Mouse (Mus musculus): ENCODE results near the gene Gadd45gip1. TPM values are rescaled to one million over a fixed set of nuclear protein-coding genes. Genes with fewer than 3 reads are reported as not detected.

Gene Gadd45gip1
- polyA plus RNA-seq, 1 experiment from 2014 or later = 39.7 TPM

DNA sequence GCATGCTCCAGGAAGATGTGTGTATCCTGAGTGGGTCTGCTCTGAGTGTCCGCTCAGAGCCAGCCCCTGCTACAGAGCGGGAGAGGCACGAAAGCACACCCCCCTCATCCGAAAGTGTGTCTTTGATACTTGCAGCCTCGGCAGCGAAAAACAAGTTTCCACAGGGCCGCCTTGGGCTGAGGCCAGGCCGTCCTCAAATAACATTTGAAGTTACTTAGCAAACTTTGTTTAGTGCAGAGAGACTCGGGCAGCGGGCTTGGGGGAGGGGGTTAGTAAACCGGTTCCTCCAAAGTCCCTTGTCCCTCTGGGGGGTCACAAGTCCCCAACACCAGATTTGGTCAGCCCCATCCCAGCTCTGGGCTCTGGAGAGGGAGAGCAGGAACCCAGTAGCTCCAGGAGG lies 42.4 kb upstream of the Gadd45gip1 start:
- Histone ChIP-seq H3K36me3 (no peaks in the 10 kb centered on the region), H3K9ac (no peak overlapping the region), H3K4me3 (no peak overlapping the region), H3K27ac (no peak overlapping the region), H3K4me2 (replicated peaks) (no peak overlapping the region), H3K9me3 (no peaks in the 10 kb centered on the region), H3K4me1 (peaks cover 15% of the 10 kb centered on the region), H3K27me3 (replicated peaks) (peaks cover 98% of the 10 kb centered on the region)
- WGBS = 12% methylated on average over 11 of the region's 11 CpGs
- no peak for ATAC-seq (ENCODE audit: low FRiP score, low read depth)

DNA sequence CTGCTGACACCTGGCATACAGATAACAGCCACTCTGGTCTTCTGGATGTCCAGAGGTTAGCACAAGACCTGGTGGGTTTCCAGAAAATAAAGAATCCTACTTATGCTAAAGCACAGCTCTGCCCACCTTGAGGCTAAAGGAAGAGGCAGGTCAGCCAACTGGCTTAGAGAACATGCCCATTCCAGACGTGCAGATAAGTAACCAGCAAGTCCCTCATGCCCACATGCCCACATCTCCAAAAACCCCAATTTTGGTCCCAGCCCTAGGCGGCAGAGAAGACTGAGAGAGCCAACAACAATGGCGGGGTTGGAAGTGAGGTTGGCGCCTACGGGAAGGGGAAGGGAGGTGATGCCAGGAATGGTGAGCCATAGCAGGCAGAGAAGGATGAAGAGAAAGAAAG lies 42.0 kb upstream of the Gadd45gip1 start:
- Histone ChIP-seq H3K9me3 (no peaks in the 10 kb centered on the region), H3K36me3 (no peaks in the 10 kb centered on the region), H3K27ac (no peak overlapping the region), H3K4me2 (replicated peaks) (no peak overlapping the region), H3K4me3 (no peak overlapping the region), H3K27me3 (replicated peaks) (peaks cover 98% of the 10 kb centered on the region), H3K4me1 (peaks cover 16% of the 10 kb centered on the region), H3K9ac (no peak overlapping the region)
- ATAC-seq (ENCODE audit: low FRiP score, low read depth) = no peak
- 46% methylated on average over 5 of the region's 5 CpGs for WGBS

DNA sequence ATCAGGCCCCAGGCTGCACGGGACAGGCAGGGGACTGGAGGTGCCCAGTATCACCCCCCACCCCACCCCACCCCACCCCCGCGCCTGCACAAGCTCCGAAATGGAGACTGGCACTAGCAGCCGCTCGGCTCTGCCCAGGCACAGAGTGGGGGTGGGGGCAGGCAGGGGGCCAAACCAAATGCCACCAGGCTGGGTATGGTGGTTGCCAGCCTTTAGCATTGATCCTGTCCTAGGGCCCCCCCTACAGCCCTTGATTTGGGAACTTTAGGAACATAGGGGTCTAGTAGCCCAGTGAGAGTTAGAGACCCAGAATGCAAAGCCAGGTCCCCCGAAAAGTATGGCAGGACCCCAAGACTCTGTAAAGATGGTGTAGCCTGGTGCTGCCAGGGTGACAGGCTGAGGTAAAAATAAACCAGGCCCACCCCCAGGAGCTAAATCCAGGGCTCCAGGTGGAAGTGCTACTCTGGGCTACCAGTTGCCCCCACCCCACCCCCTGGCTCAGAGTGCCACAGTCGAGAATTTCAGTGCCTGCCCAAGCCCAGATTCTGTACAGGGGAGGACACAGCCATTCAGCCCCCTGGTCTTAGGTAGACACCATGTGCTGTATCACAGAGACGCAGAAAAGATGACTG lies 41.4 kb upstream of the Gadd45gip1 start:
- Histone ChIP-seq H3K9me3 (no peaks in the 10 kb centered on the region), H3K27me3 (replicated peaks) (peaks cover 98% of the 10 kb centered on the region), H3K36me3 (no peaks in the 10 kb centered on the region), H3K4me2 (replicated peaks) (no peak overlapping the region), H3K4me1 (peaks cover 10% of the 10 kb centered on the region), H3K4me3 (no peak overlapping the region), H3K9ac (no peak overlapping the region), H3K27ac (no peak overlapping the region)
- WGBS = 75% methylated on average over 9 of the region's 9 CpGs
- ATAC-seq (ENCODE audit: low FRiP score, low read depth) = no peak

DNA sequence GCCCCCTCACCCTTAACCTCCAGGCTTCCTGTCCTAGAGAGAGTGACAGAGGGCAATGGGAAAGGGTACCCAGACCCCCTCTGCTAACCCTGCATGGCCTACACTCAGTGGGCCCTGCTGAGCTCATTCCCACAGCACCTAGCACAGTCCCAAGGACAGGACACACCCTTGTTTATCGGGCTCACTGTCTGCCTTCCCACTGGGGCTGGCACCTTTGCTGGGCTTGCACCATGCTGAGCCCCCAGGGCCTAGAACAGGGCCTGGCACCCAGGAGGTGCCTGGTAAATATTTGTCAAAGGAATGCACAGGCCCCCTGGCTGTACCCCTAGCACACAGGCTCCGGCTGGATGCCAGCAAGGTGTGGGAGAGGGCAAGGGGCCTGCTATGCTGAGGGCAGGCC lies 40.8 kb upstream of the Gadd45gip1 start:
- WGBS = 79% methylated on average over 2 of the region's 2 CpGs
- Histone ChIP-seq H3K4me2 (replicated peaks) (no peak overlapping the region), H3K4me1 (peaks cover 10% of the 10 kb centered on the region)

DNA sequence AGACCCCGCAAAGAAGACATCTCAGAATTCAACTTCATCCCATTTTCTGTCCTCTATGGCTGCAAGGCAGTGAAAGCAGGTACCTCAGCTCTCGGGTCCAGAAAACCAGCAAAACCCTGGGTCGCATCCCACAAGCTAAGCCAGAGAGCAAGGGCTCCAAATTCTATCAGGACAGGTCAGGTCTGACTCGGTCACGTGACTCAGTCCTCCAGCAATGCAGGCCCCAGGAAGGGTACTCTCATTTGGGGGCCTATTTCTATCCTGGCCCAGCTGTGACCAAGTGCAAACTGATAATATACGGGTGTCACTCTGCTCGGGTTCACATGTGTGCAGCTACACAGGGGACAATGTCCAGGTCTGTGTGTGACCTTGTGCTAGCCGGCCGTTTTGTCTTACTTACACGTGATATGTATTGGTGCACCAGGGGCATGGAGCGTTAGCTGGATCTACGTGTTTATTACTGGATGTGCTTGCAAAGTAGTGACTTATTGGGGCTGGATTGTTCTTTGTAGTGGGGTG lies 38.8 kb upstream of the Gadd45gip1 start:
- 75% methylated on average over 12 of the region's 12 CpGs for WGBS
- no peaks in the 10 kb centered on the region for H3K9me3 ChIP-seq

More for the DNA sequence above, 40.8 kb upstream of the Gadd45gip1 start:
- H3K27me3 ChIP-seq (replicated peaks) = peaks cover 98% of the 10 kb centered on the region
- no peaks in the 10 kb centered on the region for H3K36me3 ChIP-seq
- 0 out of 2 replicates have a peak overlapping the region, but pooled peaks have one; percentile 13 for H3K9ac ChIP-seq
- no peak overlapping the region for H3K4me3 ChIP-seq
- ATAC-seq (ENCODE audit: low FRiP score, low read depth) = no peak
- H3K27ac ChIP-seq = no peak overlapping the region
- H3K9me3 ChIP-seq = no peaks in the 10 kb centered on the region

DNA sequence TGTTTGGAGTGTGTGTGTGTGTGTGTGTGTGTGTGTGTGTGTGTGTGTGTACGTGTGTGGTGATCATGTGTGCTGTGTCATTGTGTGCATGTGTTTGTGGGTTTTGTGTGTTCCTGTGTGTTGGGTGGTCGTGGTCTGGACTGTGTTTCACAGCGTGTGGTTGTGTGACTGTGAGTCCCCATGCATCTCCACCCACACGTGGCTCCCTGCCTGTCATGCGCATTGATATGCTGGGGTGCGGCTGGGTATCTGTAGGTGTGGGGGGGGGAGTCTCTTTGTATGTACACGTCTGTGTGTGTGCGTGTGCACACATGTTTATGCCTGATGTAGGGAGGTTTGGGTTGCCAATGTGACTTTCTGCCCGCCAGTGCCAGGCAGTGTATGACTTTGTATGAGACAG lies 38.2 kb upstream of the Gadd45gip1 start:
- WGBS = 84% methylated on average over 9 of the region's 9 CpGs
- ATAC-seq (ENCODE audit: low FRiP score, low read depth) = no peak
- no peak overlapping the region for H3K4me3 ChIP-seq
- no peaks in the 10 kb centered on the region for H3K9me3 ChIP-seq
- peaks cover 98% of the 10 kb centered on the region for H3K27me3 ChIP-seq (replicated peaks)
- H3K36me3 ChIP-seq = no peaks in the 10 kb centered on the region
- no peak overlapping the region for H3K4me2 ChIP-seq (replicated peaks)
- H3K9ac ChIP-seq = no peak overlapping the region
- H3K27ac ChIP-seq = no peak overlapping the region
- peaks cover 10% of the 10 kb centered on the region for H3K4me1 ChIP-seq

More for the DNA sequence above, 38.8 kb upstream of the Gadd45gip1 start:
- Histone ChIP-seq H3K4me3 (no peak overlapping the region), H3K4me1 (peaks cover 6% of the 10 kb centered on the region), H3K9ac (no peak overlapping the region), H3K27ac (no peak overlapping the region), H3K4me2 (replicated peaks) (no peak overlapping the region), H3K27me3 (replicated peaks) (peaks cover 98% of the 10 kb centered on the region), H3K36me3 (no peaks in the 10 kb centered on the region)
- no peak for ATAC-seq (ENCODE audit: low FRiP score, low read depth)

DNA sequence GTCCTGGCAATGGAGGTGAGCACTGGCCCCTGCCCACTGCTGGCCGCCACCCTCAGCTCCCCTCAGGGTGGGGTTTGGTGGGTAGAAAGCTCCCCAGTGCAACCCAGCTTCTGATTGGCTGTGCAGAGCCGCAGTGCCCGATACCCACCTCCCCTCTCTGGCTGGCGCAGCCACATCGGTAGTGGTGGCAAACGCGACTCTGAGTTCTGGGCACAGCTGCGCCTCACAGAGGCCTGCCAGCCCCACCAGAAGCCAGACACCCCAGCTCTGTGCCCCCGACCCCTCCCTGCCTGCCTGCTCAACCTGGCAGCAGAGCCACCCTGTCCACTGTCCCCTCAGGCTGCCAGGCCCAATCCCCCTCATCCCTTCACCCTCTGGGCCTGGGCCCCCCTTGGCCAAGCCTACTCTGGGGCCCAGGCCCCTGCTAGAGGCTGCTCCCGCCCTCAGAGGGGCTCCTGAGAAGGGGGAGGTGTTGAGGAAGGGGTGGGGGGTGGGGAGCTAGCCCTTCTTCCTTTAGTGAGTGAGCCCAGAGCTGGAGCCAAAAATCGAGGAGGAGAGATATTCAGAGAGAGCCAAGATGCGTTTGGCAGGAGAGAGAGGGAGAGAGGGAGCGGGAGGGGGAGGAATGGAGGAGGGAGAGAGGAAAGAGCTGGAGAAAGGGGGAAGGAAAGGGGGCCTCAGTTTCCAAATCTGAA lies 37.4 kb upstream of the Gadd45gip1 start:
- Histone ChIP-seq H3K4me3 (no peak overlapping the region), H3K4me2 (replicated peaks) (peak overlapping the region; percentile 22; the same call in 1 of the 2 replicates), H3K36me3 (no peaks in the 10 kb centered on the region), H3K27ac (no peak overlapping the region), H3K27me3 (replicated peaks) (peaks cover 98% of the 10 kb centered on the region), H3K9ac (no peak overlapping the region), H3K4me1 (peaks cover 18% of the 10 kb centered on the region), H3K9me3 (no peaks in the 10 kb centered on the region)
- WGBS = 54% methylated on average over 13 of the region's 13 CpGs
- no peak for ATAC-seq (ENCODE audit: low FRiP score, low read depth)

DNA sequence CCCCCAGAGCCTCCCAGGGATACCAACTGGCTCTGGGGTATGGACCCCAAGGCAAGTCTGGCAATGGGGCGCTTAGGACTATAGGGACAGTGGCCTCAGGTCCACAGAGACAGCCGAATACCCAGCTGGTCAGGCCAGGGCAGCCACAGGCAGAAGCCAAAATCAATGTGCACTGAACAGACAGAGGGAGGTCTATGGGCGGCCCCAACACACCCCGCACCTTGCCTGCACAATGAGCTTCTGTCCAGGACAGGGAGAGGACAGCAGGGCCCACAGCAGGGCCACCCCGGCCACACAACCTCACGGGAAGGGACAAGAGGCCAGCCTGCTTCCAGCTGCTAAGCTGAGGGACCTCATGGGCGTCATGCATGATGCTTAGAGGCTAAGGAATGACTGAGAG lies 36.8 kb upstream of the Gadd45gip1 start:
- 51% methylated on average over 7 of the region's 7 CpGs for WGBS
- H3K27ac ChIP-seq = no peak overlapping the region
- peaks cover 97% of the 10 kb centered on the region for H3K27me3 ChIP-seq (replicated peaks)
- H3K9ac ChIP-seq = 0 out of 2 replicates have a peak overlapping the region, but pooled peaks have one; percentile 1
- H3K4me3 ChIP-seq = no peak overlapping the region
- no peak for ATAC-seq (ENCODE audit: low FRiP score, low read depth)
- H3K36me3 ChIP-seq = no peaks in the 10 kb centered on the region
- H3K9me3 ChIP-seq = no peaks in the 10 kb centered on the region
- peaks cover 23% of the 10 kb centered on the region for H3K4me1 ChIP-seq
- 0 out of 2 replicates have a peak overlapping the region, but pooled peaks have one; percentile 22 for H3K4me2 ChIP-seq (replicated peaks)

DNA sequence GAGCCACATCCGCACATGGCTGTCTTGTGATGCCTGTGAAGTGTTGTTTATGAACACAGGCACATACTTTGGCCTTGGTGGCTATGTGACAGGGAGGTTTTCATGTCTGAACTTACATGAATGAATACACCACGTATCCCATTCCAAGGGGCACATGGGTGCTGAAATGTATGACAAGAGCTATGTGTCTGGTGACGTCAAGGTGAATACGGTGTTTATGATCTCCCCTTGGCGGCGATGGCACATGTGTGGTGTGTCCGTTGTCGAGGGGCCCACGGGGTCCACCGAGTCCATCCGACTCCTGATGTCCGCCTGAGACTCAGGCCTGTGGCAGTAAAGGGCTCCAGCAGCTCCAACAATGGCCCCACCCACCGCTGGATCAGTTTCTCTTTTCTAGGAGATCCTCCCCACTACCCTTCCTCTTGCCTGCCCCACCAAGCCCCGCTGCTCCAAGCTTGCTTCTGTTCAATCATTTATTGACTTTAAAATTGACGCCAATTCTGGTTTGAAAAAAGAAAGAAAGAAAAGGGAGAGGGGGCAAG lies 34.0 kb upstream of the Gadd45gip1 start:
- H3K4me1 ChIP-seq = peaks cover 30% of the 10 kb centered on the region

DNA sequence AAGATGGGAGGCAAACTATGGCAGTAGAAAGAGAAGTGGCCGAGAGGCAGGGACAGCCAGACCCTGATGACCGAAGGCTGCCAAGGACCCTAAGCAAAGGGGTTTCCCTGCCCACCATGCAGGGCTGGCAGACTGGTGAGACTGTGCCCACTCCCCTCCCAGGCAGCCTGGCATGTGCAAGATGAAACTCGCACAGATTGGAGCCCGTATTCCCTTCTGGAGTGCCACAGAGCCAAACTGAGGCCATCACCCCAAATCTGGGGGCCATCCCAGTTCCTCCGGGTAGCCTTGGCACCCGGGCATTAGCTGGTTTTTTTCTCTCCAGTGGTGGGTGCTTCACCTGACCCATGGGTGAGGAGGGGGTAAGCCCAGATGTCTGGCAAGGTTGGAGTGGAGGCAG lies 33.4 kb upstream of the Gadd45gip1 start:
- Histone ChIP-seq H3K9me3 (no peaks in the 10 kb centered on the region), H3K4me3 (no peak overlapping the region), H3K27ac (no peak overlapping the region), H3K4me2 (replicated peaks) (peak overlapping the region; percentile 66), H3K4me1 (peaks cover 30% of the 10 kb centered on the region), H3K27me3 (replicated peaks) (peaks cover 93% of the 10 kb centered on the region), H3K36me3 (no peaks in the 10 kb centered on the region), H3K9ac (0 out of 2 replicates have a peak overlapping the region, but pooled peaks have one; percentile 8)
- 70% methylated on average over 6 of the region's 6 CpGs for WGBS
- no peak for ATAC-seq (ENCODE audit: low FRiP score, low read depth)

More for the DNA sequence above, 34.0 kb upstream of the Gadd45gip1 start:
- Histone ChIP-seq H3K27me3 (replicated peaks) (peaks cover 93% of the 10 kb centered on the region), H3K36me3 (no peaks in the 10 kb centered on the region), H3K4me2 (replicated peaks) (0 out of 2 replicates have a peak overlapping the region, but pooled peaks have one; percentile 66), H3K4me3 (no peak overlapping the region), H3K9ac (no peak overlapping the region), H3K9me3 (no peaks in the 10 kb centered on the region), H3K27ac (no peak overlapping the region)
- 75% methylated on average over 15 of the region's 15 CpGs for WGBS
- ATAC-seq (ENCODE audit: low FRiP score, low read depth) = no peak

DNA sequence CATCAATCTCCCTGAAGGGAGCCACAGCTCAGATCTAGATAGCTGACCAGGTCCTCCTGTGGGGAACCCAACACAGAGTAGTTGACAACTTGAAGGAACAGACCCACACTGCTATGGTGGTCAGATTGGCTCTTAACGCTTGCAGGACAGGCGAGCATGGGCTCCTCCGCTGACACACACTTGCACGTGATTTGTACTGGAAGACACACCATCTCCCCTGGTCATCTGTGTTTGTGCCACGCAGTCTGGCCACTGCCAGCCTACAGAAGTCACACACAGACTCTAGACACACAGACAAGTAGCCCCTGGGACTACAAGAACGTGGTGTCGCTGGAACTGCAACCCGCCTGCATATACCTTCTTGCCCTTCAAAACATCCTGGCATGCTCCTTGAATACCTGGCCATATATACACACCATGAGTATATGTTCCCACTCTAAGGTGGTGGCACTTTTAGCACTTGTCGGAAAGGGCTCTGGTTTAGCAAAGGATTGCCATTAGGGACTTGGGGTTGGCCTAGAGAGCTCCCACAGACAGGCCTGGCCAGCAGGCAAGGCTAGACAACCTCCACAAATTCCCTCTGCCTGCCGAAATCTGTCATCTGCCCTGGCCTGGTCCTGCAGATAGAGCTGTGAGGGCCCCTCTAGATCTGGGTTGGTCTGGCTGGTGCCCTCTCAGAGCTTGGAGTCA lies 32.7 kb upstream of the Gadd45gip1 start:
- Histone ChIP-seq H3K9me3 (no peaks in the 10 kb centered on the region), H3K4me1 (peaks cover 30% of the 10 kb centered on the region), H3K27me3 (replicated peaks) (peaks cover 93% of the 10 kb centered on the region), H3K4me3 (peak overlapping the region; percentile 65), H3K4me2 (replicated peaks) (peak overlapping the region; percentile 66), H3K27ac (no peak overlapping the region), H3K9ac (peak overlapping the region; percentile 75), H3K36me3 (no peaks in the 10 kb centered on the region)
- ATAC-seq (ENCODE audit: low FRiP score, low read depth) = no peak
- 36% methylated on average over 10 of the region's 10 CpGs for WGBS
